Mouse (Mus musculus): ENCODE results near the gene Mxi1.

The Mxi1 gene

DNA sequence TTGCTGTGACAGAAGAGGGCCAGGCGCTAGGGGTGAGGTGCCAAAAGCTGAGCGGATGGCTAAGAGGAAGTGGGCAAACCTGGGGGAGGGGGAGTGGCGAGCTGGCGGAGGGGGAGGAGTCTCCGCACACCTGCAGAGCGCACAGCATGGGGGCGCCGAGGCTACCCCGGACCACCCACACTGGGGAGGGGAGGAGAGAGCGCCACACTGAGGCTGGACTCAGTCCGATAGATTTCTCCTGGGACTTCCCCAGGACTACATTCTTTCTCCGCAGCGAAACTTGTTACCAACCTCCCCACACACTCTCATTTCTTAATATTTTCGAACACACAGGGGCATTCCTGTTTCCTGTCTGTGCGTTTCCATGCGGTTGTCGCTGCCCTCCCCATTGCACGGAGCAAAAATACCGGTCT is 113.0 kb downstream of the Mxi1 start:
- DNase-seq (ENCODE audit: inconsistent ontology term), result no peak

- DNase-seq (ENCODE audit: inconsistent ontology term), result no peak
Measured at GRCm38 (mm10) chr19:53423816-53424465, 113.6 kb downstream of the Mxi1 start.

GRCm38 (mm10) chr19:53424629-53425028 is 114.3 kb downstream of the Mxi1 start:
- no peak for DNase-seq (ENCODE audit: inconsistent ontology term)
